Mouse (Mus musculus) stomach, postnatal 0 days (tissue): ENCODE results near the gene Gapvd1.

Source experiments
- CTCF ChIP-seq: IDR thresholded peaks from 2 replicates; pipeline ENCODE4 v1.5.1; 2016; ENCODE audit warnings: antibody characterized with exemption, low read depth, mild to moderate bottlenecking, moderate library complexity
- EP300 ChIP-seq: optimal IDR thresholded peaks from 2 replicates; pipeline ENCODE3; 2016; ENCODE audit warnings: antibody characterized with exemption

DNA sequence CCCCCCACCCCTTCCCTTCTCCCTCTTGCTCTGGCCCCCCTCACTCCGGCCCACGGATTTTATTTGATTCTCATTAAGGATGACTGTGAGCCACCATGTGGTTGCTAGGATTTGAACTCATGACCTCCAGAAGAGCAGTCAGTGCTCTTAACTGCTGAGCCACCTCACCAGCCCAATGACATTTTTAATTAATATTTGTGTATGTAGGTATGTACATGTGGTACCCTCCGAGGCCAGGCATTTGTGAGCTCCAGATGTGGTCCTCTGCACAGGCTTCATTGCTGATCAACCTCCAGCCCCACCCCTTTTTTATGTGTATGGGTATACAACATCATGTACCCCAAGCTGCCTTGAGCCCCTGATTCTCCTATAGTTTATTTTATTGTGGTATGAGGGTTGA lies 48.7 kb upstream of the Gapvd1 start:
- no peak for TF ChIP-seq CTCF
- TF ChIP-seq EP300 = no peak
